Mouse (Mus musculus): ENCODE measurements around the gene Opn4.

DNA sequence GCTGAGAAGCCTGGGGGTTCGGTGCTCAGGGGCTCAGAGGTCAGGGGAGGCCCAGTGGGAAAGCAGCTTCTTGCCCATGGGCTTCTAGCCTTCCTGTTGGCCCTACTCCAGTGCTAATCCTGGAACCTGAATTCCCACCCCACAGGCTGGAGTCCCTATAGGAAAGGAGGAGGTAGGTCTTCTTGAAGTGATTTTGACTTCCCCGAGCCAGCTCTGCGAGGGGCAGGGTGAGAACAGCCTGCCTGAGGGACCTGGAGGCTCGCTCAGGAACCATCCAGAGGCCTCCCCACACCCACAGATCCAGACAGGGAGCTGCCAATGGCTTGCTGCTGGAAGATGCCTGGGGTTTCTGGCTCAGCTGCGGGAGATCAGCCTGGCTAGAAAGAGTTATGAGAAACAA is 32.2 kb downstream of the Opn4 start:
- TF ChIP-seq EP300 (IDR thresholded peaks at IDR 0.05; ENCODE audit: low read depth): no peak
- TF ChIP-seq CTCF (IDR thresholded peaks at IDR 0.05; ENCODE audit: low read depth): no peak
